ENCODE assay signal across 25 mouse cellular contexts in genomic region chrX:169779535-169779934, GRCm38 (mm10). TPM values are rescaled to one million over a fixed set of nuclear protein-coding genes. Genes with fewer than 3 reads are reported as not detected.
DNase-seq lines count a peak whose midpoint lies in the region; TF ChIP-seq lines count a peak whose summit lies in the region.
"Had no signal": no experiment of that assay in that cellular context is flagged by ENCODE, and none has a peak within 500 bp of the region (broad histone marks: within the 10 kb centered on the region; RNA-seq: fewer than 3 reads in every experiment).

TSS of gene 4933400A11Rik (minus strand) at chrX:169779635.

- H3K27ac ChIP-seq in testis, adult 2 months (ENCODE audit: control insufficient read depth, insufficient read depth, low read depth, low read length) = peak within 1 kb of the TSS; percentile 65; the same call in 1 of the 2 replicates

- H3K36me3 ChIP-seq in testis, adult 2 months (ENCODE audit: control insufficient read depth, insufficient read depth, low read length) = no peaks in the 10 kb centered on the region
- H3K36me3 ChIP-seq: G1E had no signal

- no peak for TF ChIP-seq CTCF in testis, adult 2 months (IDR thresholded peaks at IDR 0.05; ENCODE audit: control insufficient read depth, insufficient read depth, insufficient replicate concordance, low read depth, low read length)

- intact Hi-C loops in heart, postnatal 14 days (cut with DNase I) = no loop called here

- peak within 1 kb of the TSS; percentile 42; the same call in 1 of the 2 replicates for H3K4me3 ChIP-seq in testis, adult 2 months (ENCODE audit: control insufficient read depth, low read depth, low read length)

- no peaks in the 10 kb centered on the region for H3K27me3 ChIP-seq in testis, adult 2 months (ENCODE audit: control insufficient read depth, insufficient read depth, low read length)
- H3K27me3 ChIP-seq: CH12.LX, Patski had no signal

- no peak for TF ChIP-seq POLR2A in testis, adult 2 months (IDR thresholded peaks at IDR 0.05; ENCODE audit: control insufficient read depth, low read depth, low read length)

- DNase-seq in heart, adult 11 months = peak; percentile 41
- no peak for DNase-seq in heart, postnatal 14 days
- DNase-seq in testis, postnatal 10 days (ENCODE audit: low spot score) = no peak
- DNase-seq: adrenal gland, adult 2 months; adrenal gland, adult 8-10 months; adrenal gland, postnatal 10 days; adrenal gland, postnatal 14 days; adrenal gland, postnatal 25 days; adrenal gland, postnatal 36 days; B cell, adult 2 months; cerebellum, adult 11 months; cerebellum, adult 11-12 months; cerebellum, adult 18-20 months had no signal

- H3K4me1 ChIP-seq in testis, adult 2 months (ENCODE audit: control insufficient read depth, insufficient read depth, low read length) = no peaks in the 10 kb centered on the region

RNA-seq across cellular contexts. Expression of gene 4933400A11Rik, which starts in this region (rescaled TPM):
- not detected for total RNA-seq in heart, postnatal 14 days (2021)
- 9.4 and 13.3 TPM in 2 replicates for polyA plus RNA-seq in testis, adult 2 months (2012; rRNA removed)
- total RNA-seq: adrenal gland, adult 18-20 months; adrenal gland, adult 2 months; adrenal gland, adult 8-10 months; adrenal gland, postnatal 10 days; adrenal gland, postnatal 14 days; adrenal gland, postnatal 25 days; adrenal gland, postnatal 36 days; adrenal gland, postnatal 4 days; CH12.LX; ES-E14; G1E; MEL had no signal
- polyA plus RNA-seq: activated CD4-positive, CD25-positive, alpha-beta regulatory T cell, adult 4 months; adrenal gland, adult 2 months; brain, embryonic 14.5 days; C2C12; CD4-positive, CD25-positive, alpha-beta regulatory T cell, adult 4 months; G1E; Patski had no signal
